Mouse (Mus musculus) kidney, embryonic 14.5 days (tissue): ENCODE measurements at regions not wholly inside any gene's neighbourhood (a gene's known extent, or its start where the extent isn't known, plus 50 kb on each side); places are given as distances from the start of the nearest gene placed in this dataset.

Experiments
- ATAC-seq: fragments of 200-750 bp; cut with Nextera tagmentation; 2 replicates; pipeline ENCODE4 v1.8.0; 2017; ENCODE audit warnings: moderate number of reproducible peaks, mild to moderate bottlenecking, moderate TSS enrichment, moderate library complexity; ENCODE audit not compliant: low FRiP score, low TSS enrichment
- H3K27ac ChIP-seq: fragments of 300-500 bp; sonication (generic); 2 replicates; pipeline ENCODE4 v1.5.1; 2014; ENCODE audit warnings: low read depth, mild to moderate bottlenecking, low read length, moderate library complexity, mixed read lengths
- H3K27me3 ChIP-seq: fragments of 300-500 bp; sonication (generic); 2 replicates; pipeline ENCODE4 v1.6.1; 2014; ENCODE audit warnings: mild to moderate bottlenecking, low read length; ENCODE audit not compliant: control insufficient read depth, insufficient read depth
- H3K36me3 ChIP-seq: fragments of 300-500 bp; sonication (generic); 2 replicates; pipeline ENCODE4 v1.6.1; 2014; ENCODE audit warnings: low read length, mixed read lengths; ENCODE audit not compliant: control insufficient read depth, insufficient read depth
- H3K4me1 ChIP-seq: fragments of 300-500 bp; sonication (generic); 2 replicates; pipeline ENCODE4 v1.6.1; 2014; ENCODE audit warnings: low read length, mixed read lengths; ENCODE audit not compliant: control insufficient read depth, insufficient read depth
- H3K4me2 ChIP-seq: fragments of 300-500 bp; sonication (generic); replicated peaks from 2 replicates; pipeline ENCODE4 v1.6.1; 2014; ENCODE audit warnings: low read depth, mild to moderate bottlenecking, low read length
- H3K4me3 ChIP-seq: fragments of 300-500 bp; sonication (generic); 2 replicates; pipeline ENCODE4 v1.5.1; 2014; ENCODE audit warnings: mild to moderate bottlenecking, low read length
- H3K9ac ChIP-seq: fragments of 300-500 bp; sonication (generic); 2 replicates; pipeline ENCODE4 v1.6.1; 2014; ENCODE audit warnings: low read depth, mild to moderate bottlenecking, low read length, moderate library complexity
- H3K9me3 ChIP-seq: fragments of 300-500 bp; sonication (generic); 2 replicates; pipeline ENCODE4 v1.6.1; 2016; ENCODE audit warnings: low read length; ENCODE audit not compliant: control insufficient read depth
- WGBS: fragments of 180-500 bp; shearing (Covaris S2); extraction: QIAGEN DNeasy Blood & Tissue Kit; methylation state at CpG from one replicate; pipeline ENCODE4 v1.1.7; 2014; 5-methylcytosine and 5-hydroxymethylcytosine counted together

DNA sequence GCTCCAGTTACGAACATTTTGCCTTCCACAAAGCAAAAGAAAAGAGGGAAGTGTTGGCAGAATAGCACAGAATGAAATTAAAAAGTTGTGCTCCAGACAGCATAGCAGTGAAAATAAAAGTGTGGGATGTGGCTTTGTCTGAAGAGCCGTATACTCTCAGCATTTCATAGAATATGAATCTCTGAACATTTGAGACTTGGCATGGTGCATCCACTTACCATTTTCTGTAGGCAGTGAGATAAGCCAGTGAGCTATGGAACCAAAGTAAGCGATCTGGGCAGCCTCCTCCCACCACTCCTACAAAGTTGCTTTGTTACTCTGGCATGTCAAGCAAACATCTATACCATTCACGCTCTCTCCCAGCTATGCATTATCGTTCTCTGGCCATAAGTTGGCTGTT is 286.0 kb downstream of the Arl4a start:
- WGBS = 87% methylated on average over 5 of the region's 5 CpGs
- ATAC-seq = no peak

GRCm38 (mm10) chr12:39742156-39743063 is 295.4 kb downstream of the Arl4a start:
- Histone ChIP-seq H3K4me3 (no peak overlapping the region), H3K27me3 (no peaks in the 10 kb centered on the region), H3K36me3 (no peaks in the 10 kb centered on the region), H3K9me3 (no peaks in the 10 kb centered on the region), H3K9ac (no peak overlapping the region), H3K4me1 (no peaks in the 10 kb centered on the region), H3K27ac (no peak overlapping the region), H3K4me2 (no peak overlapping the region)
- WGBS = 73% methylated on average over 11 of the region's 11 CpGs
- ATAC-seq = no peak

More for the DNA sequence above, 286.0 kb downstream of the Arl4a start:
- no peak overlapping the region for H3K27ac ChIP-seq
- no peak overlapping the region for H3K4me2 ChIP-seq
- no peaks in the 10 kb centered on the region for H3K4me1 ChIP-seq
- H3K27me3 ChIP-seq = no peaks in the 10 kb centered on the region
- no peaks in the 10 kb centered on the region for H3K36me3 ChIP-seq
- no peak overlapping the region for H3K4me3 ChIP-seq
- no peak overlapping the region for H3K9ac ChIP-seq
- no peaks in the 10 kb centered on the region for H3K9me3 ChIP-seq

- no peaks in the 10 kb centered on the region for H3K27me3 ChIP-seq
- H3K36me3 ChIP-seq = no peaks in the 10 kb centered on the region
- ATAC-seq = no peak
- WGBS = 27% methylated on average over 13 of the region's 13 CpGs
- no peaks in the 10 kb centered on the region for H3K9me3 ChIP-seq
- H3K4me1 ChIP-seq = no peaks in the 10 kb centered on the region
- no peak overlapping the region for H3K27ac ChIP-seq
- H3K4me2 ChIP-seq = no peak overlapping the region
- no peak overlapping the region for H3K9ac ChIP-seq
- no peak overlapping the region for H3K4me3 ChIP-seq
Observed at GRCm38 (mm10) chr12:39741051-39741847, 296.6 kb downstream of the Arl4a start.

- no peak overlapping the region for H3K4me2 ChIP-seq
- no peak overlapping the region for H3K4me3 ChIP-seq
- no peak overlapping the region for H3K27ac ChIP-seq
- H3K4me1 ChIP-seq = no peaks in the 10 kb centered on the region
- H3K9me3 ChIP-seq = no peaks in the 10 kb centered on the region
- H3K9ac ChIP-seq = no peak overlapping the region
- 89% methylated on average over 3 of the region's 3 CpGs for WGBS
- no peaks in the 10 kb centered on the region for H3K36me3 ChIP-seq
- no peak for ATAC-seq
- no peaks in the 10 kb centered on the region for H3K27me3 ChIP-seq
Observed at GRCm38 (mm10) chr12:39736966-39737365, 300.9 kb downstream of the Arl4a start.

GRCm38 (mm10) chr12:39736097-39736920 is 301.5 kb downstream of the Arl4a start:
- no peaks in the 10 kb centered on the region for H3K4me1 ChIP-seq
- H3K4me2 ChIP-seq = no peak overlapping the region
- H3K27me3 ChIP-seq = no peaks in the 10 kb centered on the region
- H3K4me3 ChIP-seq = no peak overlapping the region
- no peak for ATAC-seq
- H3K9ac ChIP-seq = no peak overlapping the region
- 69% methylated on average over 9 of the region's 9 CpGs for WGBS
- H3K9me3 ChIP-seq = no peaks in the 10 kb centered on the region
- H3K27ac ChIP-seq = no peak overlapping the region
- no peaks in the 10 kb centered on the region for H3K36me3 ChIP-seq

GRCm38 (mm10) chr12:39734176-39734575 is 303.6 kb downstream of the Arl4a start:
- Histone ChIP-seq H3K4me3 (no peak overlapping the region), H3K9me3 (no peaks in the 10 kb centered on the region), H3K27me3 (no peaks in the 10 kb centered on the region), H3K9ac (no peak overlapping the region), H3K4me1 (no peaks in the 10 kb centered on the region), H3K4me2 (no peak overlapping the region), H3K27ac (no peak overlapping the region), H3K36me3 (no peaks in the 10 kb centered on the region)
- 79% methylated on average over 2 of the region's 2 CpGs for WGBS
- no peak for ATAC-seq

DNA sequence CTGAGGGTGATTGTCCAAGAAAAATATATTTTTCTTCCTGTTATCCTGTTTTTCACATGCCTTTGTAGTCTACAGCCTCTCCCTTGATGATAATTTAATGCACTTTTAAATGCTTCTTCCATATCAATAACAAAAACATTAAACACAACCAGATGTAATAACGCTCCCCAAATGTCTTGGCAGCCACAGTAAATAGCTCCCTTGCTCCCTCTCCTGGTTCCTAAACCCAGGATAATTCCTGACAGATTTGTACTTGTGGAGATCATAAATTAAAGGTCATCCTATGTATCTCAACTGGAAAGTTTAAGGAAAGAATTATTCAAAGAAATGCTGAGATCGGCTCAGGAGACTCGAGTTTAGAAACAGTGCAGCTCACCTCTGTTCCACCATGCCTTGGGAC is 306.6 kb downstream of the Arl4a start:
- H3K36me3 ChIP-seq = no peaks in the 10 kb centered on the region
- no peak overlapping the region for H3K27ac ChIP-seq
- H3K4me2 ChIP-seq = no peak overlapping the region
- no peak overlapping the region for H3K9ac ChIP-seq
- no peaks in the 10 kb centered on the region for H3K9me3 ChIP-seq
- no peak overlapping the region for H3K4me3 ChIP-seq
- ATAC-seq = no peak
- H3K27me3 ChIP-seq = no peaks in the 10 kb centered on the region
- H3K4me1 ChIP-seq = no peaks in the 10 kb centered on the region
- 71% methylated on average over 3 of the region's 3 CpGs for WGBS

- H3K4me2 ChIP-seq = no peak overlapping the region
- 82% methylated on average over 2 of the region's 2 CpGs for WGBS
- H3K27ac ChIP-seq = no peak overlapping the region
- H3K27me3 ChIP-seq = no peaks in the 10 kb centered on the region
- ATAC-seq = no peak
- no peaks in the 10 kb centered on the region for H3K4me1 ChIP-seq
- H3K9ac ChIP-seq = no peak overlapping the region
- H3K4me3 ChIP-seq = no peak overlapping the region
- no peaks in the 10 kb centered on the region for H3K36me3 ChIP-seq
- no peaks in the 10 kb centered on the region for H3K9me3 ChIP-seq
Observed at GRCm38 (mm10) chr12:39729255-39729654, 308.6 kb downstream of the Arl4a start.
